Mouse (Mus musculus): ENCODE measurements around the gene Mybphl.
A peak's percentile ranks its signal among the peaks of the same experiment; 100 is the strongest.

The Mybphl gene

DNA sequence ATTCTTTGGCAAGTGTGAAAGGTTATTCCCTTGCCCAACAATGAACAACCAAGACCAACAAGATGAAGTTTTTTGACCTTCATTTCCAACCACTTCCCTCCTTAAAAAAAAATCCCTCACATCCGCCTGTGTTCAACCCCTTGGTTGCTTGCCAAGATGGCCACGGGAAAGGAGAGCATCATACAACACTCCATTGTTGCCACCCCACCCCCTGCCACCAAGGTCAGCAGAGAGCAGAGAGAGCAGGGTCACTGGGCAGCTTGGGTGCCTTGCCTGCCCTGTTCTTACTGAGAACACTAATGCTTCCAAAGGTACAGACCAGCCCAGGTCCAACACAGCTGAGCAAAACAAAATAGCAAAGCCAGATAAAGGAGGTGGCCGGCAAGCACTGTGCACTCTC lies 7.6 kb downstream of the Mybphl start:
- no peak for DNase-seq (ENCODE audit: extremely low read depth, low read depth, low spot score)

DNA sequence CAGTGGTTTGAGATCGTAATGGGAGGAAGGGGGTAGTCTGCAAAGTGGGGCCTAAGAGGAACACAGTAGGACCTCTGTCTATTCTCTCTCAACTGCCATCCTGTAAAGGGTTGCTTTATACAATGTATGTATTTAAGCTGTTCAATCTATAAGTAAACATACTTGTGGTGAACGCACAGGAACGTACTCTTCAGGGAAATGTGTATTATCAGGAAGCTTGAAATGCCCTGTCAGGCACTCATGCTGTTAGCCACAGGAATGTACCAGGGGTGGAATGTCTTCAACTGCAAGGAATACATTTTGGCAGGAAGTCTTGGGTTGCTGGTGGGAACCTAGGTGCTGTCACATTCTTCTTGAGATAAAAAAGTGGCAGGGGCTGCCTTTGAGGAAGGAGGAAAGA lies 8.0 kb downstream of the Mybphl start:
- DNase-seq (ENCODE audit: extremely low read depth, low read depth, low spot score), result no peak

DNA sequence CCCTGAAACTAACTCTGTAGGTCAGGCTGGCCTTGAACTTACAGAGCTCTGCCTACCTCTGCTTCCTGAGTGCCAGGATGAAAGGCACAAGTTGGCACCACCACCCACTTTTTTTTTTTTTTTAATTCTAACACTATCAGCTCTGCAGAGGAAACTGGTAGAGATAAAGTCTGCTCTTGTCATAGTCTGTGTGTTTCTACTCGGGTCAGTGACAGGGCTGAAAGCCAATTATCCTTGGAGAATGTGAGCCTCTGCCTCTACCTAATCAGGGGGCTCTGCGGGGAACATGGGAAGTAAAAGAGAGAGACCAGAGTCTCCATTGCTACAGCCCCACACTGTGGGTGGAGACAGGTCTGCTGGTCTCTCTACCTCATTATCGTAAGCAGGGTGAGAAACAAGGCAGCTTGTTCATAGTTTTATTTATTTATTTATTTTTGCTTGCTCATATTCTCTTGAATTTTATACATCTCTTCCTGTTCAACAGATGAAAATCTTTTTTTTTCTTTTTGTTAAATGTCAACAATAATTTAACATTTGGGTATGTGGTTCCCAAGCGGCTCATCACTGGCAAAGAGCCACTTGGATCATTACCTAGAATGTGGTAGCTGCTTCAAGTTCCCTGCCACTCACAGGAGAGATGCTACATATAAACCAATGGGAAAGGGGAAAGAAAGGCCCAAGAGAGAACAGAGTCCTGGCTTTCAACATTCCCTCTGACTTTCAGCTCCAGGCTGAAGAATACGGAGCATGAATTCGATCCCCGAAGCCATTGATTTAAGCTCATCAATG lies 14.4 kb downstream of the Mybphl start:
- DNase-seq (ENCODE audit: extremely low read depth, low read depth, low spot score), result no peak

DNA sequence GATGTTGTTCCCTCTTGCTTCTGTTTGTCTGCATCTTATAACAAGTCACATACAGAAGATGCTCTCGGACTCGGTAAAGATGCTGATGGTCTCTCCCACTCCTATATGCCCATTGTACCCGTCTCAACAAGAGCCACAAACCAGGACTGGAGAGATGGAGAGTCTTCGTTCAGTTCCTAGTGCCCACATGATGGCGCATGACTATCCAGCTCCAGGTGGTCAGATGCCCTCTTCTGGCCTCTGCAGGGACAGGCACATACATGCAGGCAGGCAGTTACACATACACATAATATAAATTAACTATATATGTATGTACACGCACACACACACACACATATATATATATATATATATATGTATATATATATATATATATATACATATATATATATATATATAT lies 16.0 kb downstream of the Mybphl start:
- DNase-seq (ENCODE audit: extremely low read depth, low read depth, low spot score), result no peak

DNA sequence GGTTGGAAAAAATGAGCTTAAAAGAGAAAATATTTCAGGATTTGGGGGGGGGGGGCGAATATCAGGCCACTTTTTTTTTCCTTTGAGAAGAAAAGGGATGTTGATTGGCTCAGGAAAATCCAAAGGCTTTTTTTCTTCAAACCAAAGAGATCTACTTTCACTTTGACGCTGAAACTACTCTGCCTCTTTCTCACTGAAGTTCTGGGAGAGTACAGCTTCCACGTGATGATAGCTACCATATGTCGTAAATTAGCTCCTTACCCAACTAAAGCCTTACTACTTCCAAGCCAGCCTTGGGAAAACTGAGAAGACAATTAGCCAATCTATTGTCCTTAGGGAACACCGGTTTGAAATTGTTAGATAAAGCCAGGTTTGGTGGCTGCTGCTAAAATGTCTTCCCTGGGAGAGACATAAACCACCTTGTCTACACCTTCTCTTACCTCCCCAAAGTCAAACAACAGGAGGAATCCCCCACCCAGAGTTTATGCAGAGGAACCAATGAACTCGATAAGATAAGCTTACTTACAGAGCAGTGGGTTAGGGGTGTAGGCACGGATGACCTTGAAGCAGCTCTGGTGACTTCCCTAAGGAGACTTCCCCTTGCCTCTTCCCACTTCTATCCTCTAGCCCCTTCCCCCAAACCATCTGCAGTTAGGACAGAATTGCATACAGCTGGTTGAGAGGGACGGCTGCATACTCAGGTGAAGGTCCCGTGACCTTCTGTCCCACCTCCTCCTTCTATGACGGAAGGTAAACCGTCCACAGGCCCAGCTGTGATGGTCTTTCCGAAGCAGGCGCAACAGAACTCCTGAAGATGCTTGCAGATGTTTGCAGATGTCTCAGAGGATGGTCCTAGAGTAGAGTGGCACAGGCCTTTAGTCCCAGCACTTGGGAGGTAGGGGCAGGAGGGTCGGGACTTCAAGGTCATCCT lies 17.5 kb downstream of the Mybphl start:
- peak; percentile 55 for DNase-seq (ENCODE audit: extremely low read depth, low read depth, low spot score)

DNA sequence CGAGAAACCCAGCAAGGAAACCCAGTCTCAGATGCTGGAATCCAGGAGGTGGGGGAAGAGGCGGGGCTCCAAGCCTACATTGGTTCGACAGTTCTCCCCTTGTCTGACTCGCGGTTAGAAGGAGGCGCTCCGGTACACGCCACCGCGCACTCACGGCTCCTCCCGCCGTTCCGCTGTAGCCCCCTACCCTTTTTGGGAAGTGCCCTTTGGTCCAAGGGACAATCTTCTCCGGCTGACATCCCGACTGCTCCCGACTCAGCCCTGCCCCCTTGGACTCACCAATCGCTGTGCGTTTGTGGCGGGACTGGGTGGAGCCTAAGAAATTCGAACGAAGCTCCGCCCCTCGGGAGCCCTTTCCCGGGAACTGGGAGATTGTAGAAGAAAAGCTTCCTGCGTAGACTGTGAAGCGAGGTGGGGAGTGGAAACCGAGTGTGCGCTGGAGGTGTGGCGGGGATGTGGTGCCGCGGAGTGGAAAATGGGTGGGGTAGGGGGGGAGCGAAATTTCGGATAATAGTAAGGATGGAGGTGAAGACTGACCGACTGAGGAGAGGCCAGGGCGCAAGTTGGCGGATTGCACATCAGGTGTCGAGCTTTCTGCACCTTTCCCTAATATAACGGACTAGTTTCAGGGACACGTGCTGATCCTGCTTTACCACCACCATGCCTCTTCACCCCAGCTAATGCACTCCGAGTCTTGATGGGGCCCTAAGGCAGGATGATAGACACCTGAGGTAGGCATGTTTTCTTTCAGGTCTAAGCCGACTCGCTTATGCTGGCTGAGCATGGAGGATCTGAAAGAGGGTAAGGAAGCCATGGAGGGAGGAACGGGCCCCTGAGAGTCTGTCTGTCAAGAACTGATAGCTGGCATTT lies 19.0 kb downstream of the Mybphl start, which contains the start of gene Psrc1:
Psrc1 (plus strand) TSS at position 355 of the 870 bp plus-strand sequence.
- no peak for DNase-seq (ENCODE audit: extremely low read depth, low read depth, low spot score)

DNA sequence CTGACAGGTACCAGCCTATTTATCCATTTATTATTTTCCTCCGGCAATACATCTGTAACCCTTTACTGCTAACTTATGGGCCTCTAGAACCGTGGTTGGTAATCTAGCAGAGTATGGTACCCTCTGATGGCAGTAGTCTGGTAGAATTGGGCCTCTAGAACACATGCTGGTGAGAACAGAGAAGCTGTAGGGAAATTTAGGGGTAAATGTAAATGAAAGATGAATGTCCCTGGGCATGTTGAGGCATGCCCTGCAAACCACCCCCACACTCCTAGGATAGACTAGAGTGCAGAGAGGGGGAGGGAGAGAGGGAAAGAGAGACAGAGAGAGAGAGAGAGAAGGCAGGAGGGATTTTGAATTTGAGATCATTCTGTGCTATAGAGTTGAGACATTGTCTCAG lies 19.7 kb downstream of the Mybphl start:
- DNase-seq (ENCODE audit: extremely low read depth, low read depth, low spot score), result no peak

DNA sequence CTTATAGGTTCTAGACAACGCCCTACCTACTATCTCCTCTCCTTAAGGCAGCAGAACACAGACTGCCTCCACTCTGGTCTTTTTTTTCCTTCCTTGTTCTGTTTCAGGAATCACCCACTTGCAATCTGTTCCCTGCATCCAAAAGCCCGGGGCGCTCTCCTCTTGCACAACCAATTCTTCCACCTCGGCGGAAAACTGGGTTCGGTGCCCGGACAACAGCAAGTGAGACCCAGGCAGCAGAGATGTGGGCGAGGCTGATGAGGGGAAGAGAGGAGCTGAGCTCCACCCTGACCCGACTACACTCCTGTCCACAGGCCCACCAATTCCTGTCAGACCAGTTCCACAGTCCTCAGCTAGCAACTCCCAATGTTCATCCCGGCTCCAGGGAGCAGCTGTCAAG lies 21.5 kb downstream of the Mybphl start:
- peak; percentile 78 for DNase-seq (ENCODE audit: extremely low read depth, low read depth, low spot score)

DNA sequence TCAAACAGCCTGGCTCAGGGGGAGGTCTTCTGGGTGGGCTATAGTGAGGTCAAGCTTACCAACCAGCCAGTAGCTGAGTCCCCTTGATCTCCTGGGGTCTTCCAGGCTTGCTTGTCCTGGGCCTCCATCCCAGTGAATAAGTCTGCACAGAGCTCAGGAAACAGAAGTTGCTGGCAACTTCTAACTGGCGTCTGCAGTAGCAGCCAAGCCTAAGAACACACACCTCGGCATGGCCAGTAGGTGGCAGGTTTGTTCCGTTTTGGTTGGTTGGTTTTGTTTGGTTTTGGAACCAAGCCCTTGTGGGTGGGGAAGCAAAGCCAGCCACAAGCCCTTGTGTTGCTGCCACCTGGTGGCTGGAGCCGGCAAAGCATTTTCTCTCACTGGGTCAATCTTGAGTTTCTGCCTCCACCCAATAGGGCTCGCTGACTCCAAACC lies 24.4 kb downstream of the Mybphl start:
- DNase-seq (ENCODE audit: extremely low read depth, low read depth, low spot score), result peak; percentile 84

DNA sequence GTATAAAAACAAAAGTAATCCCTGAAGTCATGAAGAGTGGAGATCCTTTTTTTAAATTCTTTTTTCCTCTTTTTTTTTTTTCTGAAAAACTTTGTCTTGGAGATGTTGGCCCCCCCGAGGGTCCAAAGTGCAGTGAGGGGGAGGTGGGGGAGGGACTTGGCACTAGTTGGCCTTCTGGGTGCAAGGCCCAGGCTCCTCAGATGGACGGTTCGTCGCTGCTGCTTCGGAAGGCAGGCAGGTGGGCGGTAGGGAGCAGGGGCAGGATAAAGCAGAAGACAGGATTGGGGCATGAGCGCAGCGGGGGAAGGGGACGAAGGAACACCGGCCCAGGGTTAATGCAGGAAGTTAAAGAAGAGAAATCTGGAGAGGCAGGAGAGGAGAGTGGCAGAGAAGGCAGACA lies 27.6 kb downstream of the Mybphl start:
- DNase-seq (ENCODE audit: extremely low read depth, low read depth, low spot score), result no peak

DNA sequence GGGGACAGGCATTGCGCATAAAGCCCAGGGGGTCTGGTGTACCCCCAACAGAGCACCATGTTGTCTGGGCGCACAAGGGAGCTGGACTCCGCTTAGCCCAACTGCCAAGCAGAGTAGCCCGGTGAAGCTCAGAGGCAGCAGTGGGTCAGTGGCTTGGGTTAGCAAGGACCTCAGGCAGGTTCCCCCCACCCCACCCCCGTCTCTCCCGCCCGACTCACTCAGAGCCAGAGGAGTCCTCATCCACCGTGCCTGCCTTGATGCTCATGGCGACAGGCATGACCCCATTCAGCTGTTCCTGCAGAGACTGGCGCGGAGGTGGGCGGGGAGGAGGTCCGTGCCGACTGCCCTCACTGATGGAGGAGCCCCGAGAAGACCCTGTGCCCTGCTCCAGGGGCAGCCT lies 28.1 kb downstream of the Mybphl start:
- no peak for DNase-seq (ENCODE audit: extremely low read depth, low read depth, low spot score)

DNA sequence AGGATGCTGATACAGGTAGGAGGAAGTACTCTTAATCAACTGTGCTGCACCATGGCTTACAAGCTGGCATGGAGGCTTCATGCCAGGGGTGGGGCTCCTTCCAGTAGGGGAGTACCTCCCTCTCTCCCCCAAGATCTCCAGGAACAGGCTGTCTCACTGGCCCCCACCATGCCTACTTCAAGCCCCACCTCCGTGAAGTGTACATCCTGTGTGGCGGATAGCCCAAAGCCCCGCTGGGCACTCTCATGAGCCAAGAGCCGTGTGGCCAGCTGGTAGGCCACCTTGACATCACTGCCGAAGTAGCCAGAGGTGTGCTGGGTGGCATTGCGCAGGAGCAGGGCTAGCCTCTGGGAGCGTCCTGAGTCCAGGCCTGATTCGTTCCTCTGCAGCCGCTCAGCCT lies 33.6 kb downstream of the Mybphl start:
- no peak for DNase-seq (ENCODE audit: extremely low read depth, low read depth, low spot score)

DNA sequence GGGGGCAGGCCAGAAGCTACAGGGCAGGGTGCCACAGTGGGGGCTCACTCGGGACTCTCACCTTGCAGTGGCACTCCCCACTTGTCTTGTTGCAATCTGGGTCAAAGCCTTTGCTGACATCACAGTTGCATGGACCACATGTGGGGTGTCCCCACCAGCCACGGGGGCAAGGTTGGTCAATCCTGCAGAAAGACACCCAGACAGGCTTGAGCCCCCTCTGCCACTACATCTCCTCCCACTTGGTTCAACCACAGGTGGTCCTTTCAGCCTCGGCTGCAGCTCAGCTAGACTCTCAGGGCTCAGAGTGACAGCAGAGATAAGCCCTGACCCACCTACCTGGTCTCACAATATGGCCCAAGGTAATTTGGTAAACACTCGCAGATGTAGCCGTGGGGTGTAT lies 35.7 kb downstream of the Mybphl start:
- no peak for DNase-seq (ENCODE audit: extremely low read depth, low read depth, low spot score)

DNA sequence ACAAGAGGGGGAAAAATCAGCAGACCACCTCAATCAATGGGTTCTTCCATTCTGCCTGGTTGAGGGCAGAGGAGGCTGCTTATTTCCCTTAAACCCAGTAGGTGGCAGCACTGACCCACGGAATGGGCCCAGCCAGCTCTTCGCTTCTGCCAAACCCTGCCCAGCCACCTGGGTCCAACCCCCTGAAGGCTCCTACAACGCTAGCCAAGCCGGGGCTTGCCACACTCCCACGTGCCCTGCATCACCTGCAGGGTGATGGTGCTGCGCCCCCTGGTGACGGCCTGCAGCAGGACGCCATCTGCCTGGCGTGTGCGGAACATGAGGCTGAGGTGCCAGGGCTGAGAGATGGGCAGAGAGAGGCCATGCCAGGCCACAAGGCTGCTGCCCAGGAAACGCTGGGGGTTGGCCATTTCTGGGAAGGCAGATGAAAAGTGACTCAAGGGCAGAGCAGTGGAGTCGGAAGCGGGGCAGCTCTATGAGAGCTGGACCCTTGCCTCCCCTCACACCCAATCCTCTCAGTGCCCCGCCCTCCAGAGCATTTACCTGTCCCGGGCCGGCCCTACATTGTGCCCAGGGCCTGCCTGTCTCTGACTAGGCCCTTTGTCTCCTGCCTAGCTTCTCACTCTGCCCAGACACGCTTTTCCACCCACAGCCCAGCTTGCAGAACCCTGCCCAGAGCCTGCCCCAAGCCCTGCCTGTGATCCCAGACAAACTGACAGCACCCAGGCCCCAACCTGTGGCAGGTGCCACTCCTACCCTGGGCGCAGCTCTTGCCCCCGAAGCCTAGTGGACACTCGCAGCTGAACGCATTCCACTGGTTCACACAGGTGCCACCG lies 37.2 kb downstream of the Mybphl start:
- DNase-seq (ENCODE audit: extremely low read depth, low read depth, low spot score), result peak; percentile 91

DNA sequence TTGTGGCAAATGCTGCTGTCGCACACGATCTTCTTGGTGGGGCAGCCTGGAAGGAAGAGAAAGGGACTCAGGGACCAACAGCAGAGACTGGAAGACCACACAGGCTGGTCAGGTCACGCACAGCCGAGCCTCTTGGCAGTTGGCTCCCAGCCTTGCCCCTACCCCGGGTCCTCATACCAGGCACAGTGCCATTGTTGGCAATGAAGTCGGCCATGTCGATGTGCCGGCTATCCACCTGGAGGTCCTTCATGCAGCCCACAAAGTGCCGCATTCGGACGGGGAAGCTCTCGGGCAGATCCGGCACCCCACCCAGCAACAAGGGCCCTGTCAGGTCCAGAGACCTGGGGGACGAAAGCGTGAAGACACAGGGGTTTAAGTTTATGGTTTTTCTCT lies 37.8 kb downstream of the Mybphl start:
- DNase-seq (ENCODE audit: extremely low read depth, low read depth, low spot score), result no peak

DNA sequence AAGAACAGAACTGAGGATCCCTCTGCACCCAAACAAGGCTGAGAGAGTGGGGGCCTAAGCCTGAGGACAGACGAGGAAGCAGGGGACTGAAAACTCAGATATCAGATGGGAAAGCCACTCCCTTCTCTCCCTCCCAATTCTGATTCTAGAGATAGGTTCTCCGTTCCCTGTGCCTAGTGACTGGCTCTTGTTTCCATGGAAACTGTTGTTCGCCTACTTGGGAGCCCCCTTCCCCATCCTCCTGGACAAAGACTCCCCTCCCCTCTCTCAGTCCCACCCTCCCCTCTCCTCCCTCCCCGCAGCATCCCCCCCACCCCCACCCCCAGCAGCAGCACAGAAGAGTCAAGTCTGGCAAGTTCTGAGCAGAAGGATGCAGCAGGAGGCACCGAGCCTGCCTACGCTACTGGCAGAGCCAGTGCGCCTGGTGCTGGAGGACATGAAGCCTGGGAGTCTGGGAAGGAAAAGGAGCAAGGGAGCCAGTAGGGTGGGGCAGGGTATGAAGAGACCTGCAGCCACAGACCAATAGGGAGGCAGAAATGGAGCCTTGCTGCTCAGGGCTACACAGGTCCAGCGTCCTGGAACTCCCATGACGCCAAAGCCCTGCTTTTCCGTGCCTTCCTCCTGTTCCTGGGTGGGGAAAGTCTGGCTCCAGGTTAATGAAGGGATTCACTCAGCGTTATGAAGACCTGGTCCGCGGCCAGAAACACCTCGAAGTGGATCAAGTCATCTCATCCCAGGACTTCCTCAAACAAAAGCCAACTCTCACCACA lies 41.0 kb downstream of the Mybphl start:
- peak; percentile 95 for DNase-seq (ENCODE audit: extremely low read depth, low read depth, low spot score)

DNA sequence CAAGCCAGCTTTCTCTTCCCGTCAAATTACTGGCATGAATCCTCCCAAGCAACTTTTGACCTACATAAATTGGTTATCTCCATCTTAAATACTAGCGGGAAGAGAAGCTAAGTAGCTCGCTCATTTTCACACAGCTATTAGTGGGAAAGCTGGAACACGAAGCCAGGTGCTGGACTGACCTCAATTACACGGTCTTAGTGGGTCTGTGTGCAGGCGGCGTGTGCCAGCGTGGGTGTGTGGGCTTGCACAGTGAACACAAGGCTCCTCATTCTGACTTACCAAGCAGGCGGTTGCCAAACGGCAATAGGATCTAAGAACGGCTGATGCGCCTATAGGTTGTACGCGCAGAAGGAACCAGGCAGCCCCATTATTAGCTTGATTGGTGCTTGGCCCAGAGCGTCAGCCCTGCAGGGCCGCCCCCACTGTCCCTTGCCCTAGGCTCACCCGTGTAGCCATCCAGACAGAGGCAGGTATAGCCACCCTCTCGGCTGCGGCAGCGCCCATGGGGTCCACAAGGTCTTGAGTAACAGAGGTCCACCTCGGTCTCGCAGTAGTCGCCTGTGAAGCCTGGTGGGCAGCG lies 41.7 kb downstream of the Mybphl start:
- no peak for DNase-seq (ENCODE audit: extremely low read depth, low read depth, low spot score)

DNA sequence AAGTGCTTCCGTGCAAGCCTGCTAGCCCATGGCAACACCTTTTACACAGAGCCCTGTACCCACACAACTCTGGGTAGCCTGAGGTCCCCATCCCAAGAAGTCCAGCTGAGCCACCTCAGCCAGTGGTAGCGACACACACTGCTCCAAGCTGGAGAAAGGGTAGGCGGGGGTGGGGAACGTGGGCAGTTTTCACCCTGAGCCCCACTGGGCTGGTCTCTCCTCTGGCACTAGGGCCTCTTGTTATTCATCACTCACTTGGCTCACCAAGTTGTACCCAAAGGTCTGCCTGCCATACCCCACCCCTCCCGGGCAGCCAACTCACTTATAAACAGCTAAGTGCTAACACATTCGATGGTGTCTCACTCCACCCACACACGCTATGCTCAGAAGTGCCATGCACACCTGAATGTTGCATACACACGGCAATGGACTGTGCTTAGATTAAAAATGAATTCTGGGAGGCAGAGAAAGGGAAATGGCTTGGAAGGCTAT lies 43.9 kb downstream of the Mybphl start:
- DNase-seq (ENCODE audit: extremely low read depth, low read depth, low spot score), result peak; percentile 62
